ENCODE assay signal across 14 mouse cellular contexts in genomic region chr9:21849691-21850677, GRCm38 (mm10). TPM values are rescaled to one million over a fixed set of nuclear protein-coding genes. Genes with fewer than 3 reads are reported as not detected.
DNase-seq lines count a peak whose midpoint lies in the region; ATAC-seq lines count a peak whose summit lies in the region.
"Had no signal": no experiment of that assay in that cellular context is flagged by ENCODE, and none has a peak within 500 bp of the region (broad histone marks: within the 10 kb centered on the region; RNA-seq: fewer than 3 reads in every experiment).

No protein-coding gene starts in this region.

- H3K4me1 ChIP-seq in heart, embryonic 15.5 days (replicated peaks), result peaks cover 41% of the 10 kb centered on the region
- H3K4me1 ChIP-seq in midbrain, embryonic 15.5 days, result peaks cover 12% of the 10 kb centered on the region; the same call in 1 of the 2 replicates
- H3K4me1 ChIP-seq in midbrain, embryonic 16.5 days (ENCODE audit: control insufficient read depth, insufficient read depth, low read length), result peaks cover 6% of the 10 kb centered on the region
- H3K4me1 ChIP-seq in limb, embryonic 12.5 days (replicated peaks), result peaks cover 61% of the 10 kb centered on the region
- H3K4me1 ChIP-seq in forebrain, embryonic 12.5 days, result peaks cover 27% of the 10 kb centered on the region

- no peak for DNase-seq in heart, postnatal 14 days
- DNase-seq in layer of hippocampus, adult 8-10 months (ENCODE audit: low spot score in 2 of 2), result no peak
- no peak for DNase-seq in left cerebral cortex, adult 11 months (ENCODE audit: low spot score)
- DNase-seq: cerebellum, adult 11 months; gastrocnemius, postnatal 10 days; lung, adult 2 months; right cerebral cortex, postnatal 4 days; thymus, postnatal 4 days had no signal

- WGBS in heart, embryonic 15.5 days, result 67% methylated on average over 7 of the region's 7 CpGs
- 79% methylated on average over 7 of the region's 7 CpGs for WGBS in midbrain, embryonic 15.5 days
- 83% methylated on average over 7 of the region's 7 CpGs for WGBS in midbrain, embryonic 16.5 days
- WGBS in limb, embryonic 12.5 days, result 68% methylated on average over 7 of the region's 7 CpGs
- WGBS in forebrain, embryonic 12.5 days, result 85% methylated on average over 7 of the region's 7 CpGs

- intact Hi-C loops in heart, postnatal 14 days (cut with DNase I), result no loop called here

- H3K9me3 ChIP-seq in heart, embryonic 15.5 days (replicated peaks), result no peaks in the 10 kb centered on the region
- H3K9me3 ChIP-seq in midbrain, embryonic 15.5 days, result no peaks in the 10 kb centered on the region
- no peaks in the 10 kb centered on the region for H3K9me3 ChIP-seq in midbrain, embryonic 16.5 days (replicated peaks; ENCODE audit: control insufficient read depth, low read length, poor library complexity, severe bottlenecking)
- H3K9me3 ChIP-seq in limb, embryonic 12.5 days, result no peaks in the 10 kb centered on the region
- no peaks in the 10 kb centered on the region for H3K9me3 ChIP-seq in forebrain, embryonic 12.5 days

- H3K9ac ChIP-seq in heart, embryonic 15.5 days, result peak overlapping the region; percentile 13; the same call in 1 of the 2 replicates
- H3K9ac ChIP-seq in midbrain, embryonic 15.5 days, result no peak overlapping the region
- H3K9ac ChIP-seq in midbrain, embryonic 16.5 days (ENCODE audit: low read depth, low read length), result no peak overlapping the region
- H3K9ac ChIP-seq in limb, embryonic 12.5 days (replicated peaks), result no peak overlapping the region
- no peak overlapping the region for H3K9ac ChIP-seq in forebrain, embryonic 12.5 days

- peak overlapping the region; percentile 76 for H3K4me2 ChIP-seq in heart, embryonic 15.5 days
- H3K4me2 ChIP-seq in midbrain, embryonic 15.5 days, result 0 out of 2 replicates have a peak overlapping the region, but pooled peaks have one; percentile 8
- H3K4me2 ChIP-seq in midbrain, embryonic 16.5 days (ENCODE audit: low read length), result no peak overlapping the region
- peak overlapping the region; percentile 73 for H3K4me2 ChIP-seq in limb, embryonic 12.5 days
- no peak overlapping the region for H3K4me2 ChIP-seq in forebrain, embryonic 12.5 days

- 0 out of 2 replicates have a peak, but pooled peaks cover 3% of the 10 kb centered on the region for H3K36me3 ChIP-seq in heart, embryonic 15.5 days
- H3K36me3 ChIP-seq in midbrain, embryonic 15.5 days (replicated peaks), result no peaks in the 10 kb centered on the region
- no peaks in the 10 kb centered on the region for H3K36me3 ChIP-seq in midbrain, embryonic 16.5 days (ENCODE audit: control insufficient read depth, insufficient read depth, low read length)
- H3K36me3 ChIP-seq in limb, embryonic 12.5 days, result peaks cover 17% of the 10 kb centered on the region
- 0 out of 2 replicates have a peak, but pooled peaks cover 3% of the 10 kb centered on the region for H3K36me3 ChIP-seq in forebrain, embryonic 12.5 days (replicated peaks)

- no peaks in the 10 kb centered on the region for H3K27me3 ChIP-seq in heart, embryonic 15.5 days
- H3K27me3 ChIP-seq in midbrain, embryonic 15.5 days (replicated peaks), result no peaks in the 10 kb centered on the region
- H3K27me3 ChIP-seq in midbrain, embryonic 16.5 days (ENCODE audit: control insufficient read depth, insufficient read depth, low read depth, low read length), result no peaks in the 10 kb centered on the region
- no peaks in the 10 kb centered on the region for H3K27me3 ChIP-seq in limb, embryonic 12.5 days
- peaks cover 5% of the 10 kb centered on the region; the same call in 1 of the 2 replicates for H3K27me3 ChIP-seq in forebrain, embryonic 12.5 days

- H3K4me3 ChIP-seq in heart, embryonic 15.5 days, result peak overlapping the region; percentile 75
- no peak overlapping the region for H3K4me3 ChIP-seq in midbrain, embryonic 15.5 days
- no peak overlapping the region for H3K4me3 ChIP-seq in midbrain, embryonic 16.5 days (ENCODE audit: low read depth, low read length)
- no peak overlapping the region for H3K4me3 ChIP-seq in limb, embryonic 12.5 days (replicated peaks)
- no peak overlapping the region for H3K4me3 ChIP-seq in forebrain, embryonic 12.5 days (replicated peaks)
- H3K4me3 ChIP-seq: erythroblast, embryonic 14.5 days had no signal

- H3K27ac ChIP-seq in heart, embryonic 15.5 days, result peak overlapping the region; percentile 74
- H3K27ac ChIP-seq in midbrain, embryonic 15.5 days, result no peak overlapping the region
- no peak overlapping the region for H3K27ac ChIP-seq in midbrain, embryonic 16.5 days (ENCODE audit: low read length)
- H3K27ac ChIP-seq in limb, embryonic 12.5 days, result 0 out of 2 replicates have a peak overlapping the region, but pooled peaks have one; percentile 5
- no peak overlapping the region for H3K27ac ChIP-seq in forebrain, embryonic 12.5 days

- no peak for ATAC-seq in heart, embryonic 15.5 days (replicated peaks; ENCODE audit: insufficient number of reproducible peaks, insufficient read depth, low FRiP score, low read depth)
- no peak for ATAC-seq in midbrain, embryonic 15.5 days (replicated peaks)
- no peak for ATAC-seq in midbrain, embryonic 16.5 days
- no peak for ATAC-seq in limb, embryonic 12.5 days (ENCODE audit: insufficient number of reproducible peaks, insufficient read depth, low FRiP score, low TSS enrichment, low read depth)
- ATAC-seq in forebrain, embryonic 12.5 days (ENCODE audit: low FRiP score), result no peak

RNA-seq across cellular contexts. Expression of gene Dock6, which starts 2.5 kb away (rescaled TPM):
- 38.3 and 54.7 TPM in 2 replicates for polyA plus RNA-seq in heart, embryonic 15.5 days (2015; fragmentation: Nextera tagmentation; extraction: Ambion mirVana)
- 10 to 100 TPM; 46.1 to 57.3 TPM for total RNA-seq in heart, postnatal 14 days (2021)
- polyA plus RNA-seq in midbrain, embryonic 15.5 days (2015; fragmentation: Nextera tagmentation; extraction: Ambion mirVana), result 19.2 and 20.4 TPM in 2 replicates
- 12.9 and 13.4 TPM in 2 replicates for polyA plus RNA-seq in midbrain, embryonic 16.5 days (2015; fragmentation: Nextera tagmentation; extraction: Ambion mirVana)
- 38.3 and 38.9 TPM in 2 replicates for polyA plus RNA-seq in limb, embryonic 12.5 days (2016; fragmentation: Nextera tagmentation; extraction: Ambion mirVana)
- 10 to 100 TPM; 12.7 to 23.0 (median 19.2) TPM for total RNA-seq in layer of hippocampus, adult 8-10 months (2022)
- 17.5 and 18.9 TPM in 2 replicates for polyA plus RNA-seq in forebrain, embryonic 12.5 days (2016; fragmentation: Nextera tagmentation; extraction: Ambion mirVana)

RNA-seq across cellular contexts. Expression of gene Angptl8, which starts 14.7 kb away (rescaled TPM):
- polyA plus RNA-seq in heart, embryonic 15.5 days (2015; fragmentation: Nextera tagmentation; extraction: Ambion mirVana), result 1.2 and 2.1 TPM in 2 replicates
- total RNA-seq in heart, postnatal 14 days (2021), result not detected
- polyA plus RNA-seq in midbrain, embryonic 15.5 days (2015; fragmentation: Nextera tagmentation; extraction: Ambion mirVana), result 0.61 and 0.74 TPM in 2 replicates
- polyA plus RNA-seq in midbrain, embryonic 16.5 days (2015; fragmentation: Nextera tagmentation; extraction: Ambion mirVana), result 0.87 TPM in 1 of 2 replicates, not detected in the other
- 0.99 and 1.1 TPM in 2 replicates for polyA plus RNA-seq in limb, embryonic 12.5 days (2016; fragmentation: Nextera tagmentation; extraction: Ambion mirVana)
- not detected for total RNA-seq in layer of hippocampus, adult 8-10 months (2022)
- polyA plus RNA-seq in forebrain, embryonic 12.5 days (2016; fragmentation: Nextera tagmentation; extraction: Ambion mirVana), result 0.45 TPM in 1 of 2 replicates, not detected in the other

RNA-seq across cellular contexts. Expression of gene Kank2, which starts 51.4 kb away (rescaled TPM):
- 20.0 and 26.3 TPM in 2 replicates for polyA plus RNA-seq in heart, embryonic 15.5 days (2015; fragmentation: Nextera tagmentation; extraction: Ambion mirVana)
- 10 to 100 TPM; 52.6 to 53.3 TPM for total RNA-seq in heart, postnatal 14 days (2021)
- polyA plus RNA-seq in midbrain, embryonic 15.5 days (2015; fragmentation: Nextera tagmentation; extraction: Ambion mirVana), result 5.8 TPM in 2 replicates
- polyA plus RNA-seq in midbrain, embryonic 16.5 days (2015; fragmentation: Nextera tagmentation; extraction: Ambion mirVana), result 3.1 and 3.5 TPM in 2 replicates
- 19.9 and 22.3 TPM in 2 replicates for polyA plus RNA-seq in limb, embryonic 12.5 days (2016; fragmentation: Nextera tagmentation; extraction: Ambion mirVana)
- 10 to 100 TPM in 2 of 4 experiments, 1 to 10 TPM in 2; 7.2 to 10.1 (median 9.3) TPM for total RNA-seq in layer of hippocampus, adult 8-10 months (2022)
- polyA plus RNA-seq in forebrain, embryonic 12.5 days (2016; fragmentation: Nextera tagmentation; extraction: Ambion mirVana), result 6.1 and 6.2 TPM in 2 replicates

Comparison
In these comparisons a context has a peak if more than half of its experiments do, and no peak if none do; other contexts are left out.
1. H3K4me2 ChIP-seq: peak in heart, embryonic 15.5 days (single experiment), midbrain, embryonic 15.5 days (single experiment) and limb, embryonic 12.5 days (single experiment); none in midbrain, embryonic 16.5 days (single experiment) and forebrain, embryonic 12.5 days (single experiment).
2. H3K27ac ChIP-seq: peak in heart, embryonic 15.5 days (single experiment) and limb, embryonic 12.5 days (single experiment); none in midbrain, embryonic 15.5 days (single experiment), midbrain, embryonic 16.5 days (single experiment) and forebrain, embryonic 12.5 days (single experiment).